Mouse (Mus musculus): ENCODE measurements around the gene Odf3b.

The Odf3b gene

DNA sequence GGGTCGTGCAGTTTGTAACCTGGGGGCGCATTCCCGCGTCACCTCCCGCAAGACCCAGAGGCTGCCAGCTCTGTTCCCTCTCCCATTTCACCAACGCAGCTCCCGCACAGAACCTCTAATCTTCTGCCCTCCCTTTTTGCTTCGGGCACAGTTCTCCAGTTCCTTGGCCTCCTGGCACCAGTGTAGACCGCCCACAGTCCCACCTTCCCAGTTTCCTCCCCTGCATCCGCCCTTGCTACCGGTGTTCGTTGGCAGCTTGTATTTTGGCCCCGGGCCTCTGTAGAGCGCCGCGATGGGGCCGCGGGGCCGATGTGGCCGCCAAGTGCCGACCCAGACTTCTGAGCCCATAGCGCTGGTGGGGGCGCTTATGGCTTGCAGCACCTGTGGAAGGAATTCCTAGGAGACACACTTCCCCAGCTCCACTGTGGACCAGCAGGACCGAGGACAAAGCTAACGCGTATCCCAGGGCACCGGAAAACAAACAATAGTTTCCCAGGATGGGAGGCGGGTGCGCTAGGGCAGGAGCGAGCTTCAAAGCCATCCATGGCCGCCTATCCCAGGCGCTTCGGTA is at the start of gene Odf3b:
Odf3b (minus strand) TSS at position 452 of the 571 bp plus-strand sequence.
- DNase-seq (ENCODE audit: extremely low read depth, low read depth), result no peak

- DNase-seq (ENCODE audit: extremely low read depth, low read depth), result no peak
Measured at GRCm38 (mm10) chr15:89428136-89428790, 49.2 kb upstream of the Odf3b start.

GRCm38 (mm10) chr15:89426716-89427115 is 47.6 kb upstream of the Odf3b start:
- DNase-seq (ENCODE audit: extremely low read depth, low read depth), result no peak

DNA sequence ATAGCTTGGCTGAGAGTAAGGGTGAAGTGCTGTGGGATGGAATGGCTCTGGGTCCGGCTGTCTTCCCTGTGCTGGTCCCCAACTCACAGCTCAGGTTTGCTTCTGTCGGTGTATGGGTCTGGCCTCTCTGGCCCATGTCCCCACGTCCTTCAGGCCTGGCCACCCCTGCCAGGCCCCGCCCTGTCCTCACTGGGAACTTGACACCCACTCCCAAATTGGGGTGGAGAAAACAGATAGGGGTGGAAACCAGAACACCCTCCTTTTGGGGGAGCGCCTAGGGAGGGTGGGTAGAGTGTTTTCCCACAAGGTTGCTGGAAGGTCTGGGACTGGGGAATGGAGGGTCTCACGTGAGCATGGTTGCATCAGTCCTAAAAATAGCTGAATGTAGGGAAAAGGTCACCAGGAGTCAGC is 46.6 kb upstream of the Odf3b start, which contains the start of gene Cpt1b:
Cpt1b (minus strand) TSS at position 153 of the 411 bp plus-strand sequence.
- DNase-seq (ENCODE audit: extremely low read depth, low read depth), result no peak

DNA sequence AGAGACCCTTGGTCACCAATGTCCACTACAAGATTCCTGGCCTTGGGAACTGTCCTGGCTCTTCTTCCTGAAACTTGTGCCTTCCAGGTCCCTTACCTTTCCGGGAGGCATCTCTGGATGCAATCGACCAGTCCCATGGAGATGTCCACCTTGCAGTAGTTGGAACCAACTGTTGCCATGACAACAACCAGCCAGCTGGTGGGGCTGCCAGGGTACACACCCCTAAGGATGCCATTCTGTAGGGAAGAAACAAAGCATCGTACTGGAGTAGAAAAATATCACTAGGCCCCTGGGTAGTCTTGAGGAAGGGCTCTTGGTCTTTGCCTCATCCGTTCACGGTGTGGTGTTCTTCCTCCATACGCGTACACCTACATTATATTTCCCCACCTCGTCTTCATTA is 45.5 kb upstream of the Odf3b start:
- DNase-seq (ENCODE audit: extremely low read depth, low read depth), result no peak

GRCm38 (mm10) chr15:89421938-89422337 is 42.9 kb upstream of the Odf3b start:
- DNase-seq (ENCODE audit: extremely low read depth, low read depth), result no peak

- DNase-seq (ENCODE audit: extremely low read depth, low read depth), result no peak
Measured at GRCm38 (mm10) chr15:89415282-89415681, 36.2 kb upstream of the Odf3b start.

DNA sequence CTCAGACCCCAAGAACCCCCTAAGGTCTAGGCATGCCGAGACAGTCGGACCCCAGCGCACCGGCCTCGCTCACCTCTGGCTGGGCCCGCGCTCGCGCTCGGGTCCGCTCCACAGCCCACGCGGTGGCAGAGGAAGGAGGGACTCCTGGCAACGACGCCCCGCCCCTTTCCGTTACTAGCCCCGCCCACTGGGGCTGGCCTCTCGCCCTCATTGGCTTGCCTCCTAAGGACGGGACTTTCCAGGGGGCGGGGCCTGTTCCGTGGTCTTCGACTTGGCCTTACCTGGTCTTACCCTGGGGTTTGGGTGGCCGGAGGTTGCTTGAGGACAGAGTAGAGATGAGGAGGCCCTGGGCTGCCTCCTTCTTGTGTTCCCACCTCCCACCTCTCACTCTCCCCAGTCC is 31.0 kb upstream of the Odf3b start, which contains the start of gene Syce3:
Syce3 (minus strand) TSS at position 386 of the 400 bp plus-strand sequence.
- DNase-seq (ENCODE audit: extremely low read depth, low read depth), result no peak

DNA sequence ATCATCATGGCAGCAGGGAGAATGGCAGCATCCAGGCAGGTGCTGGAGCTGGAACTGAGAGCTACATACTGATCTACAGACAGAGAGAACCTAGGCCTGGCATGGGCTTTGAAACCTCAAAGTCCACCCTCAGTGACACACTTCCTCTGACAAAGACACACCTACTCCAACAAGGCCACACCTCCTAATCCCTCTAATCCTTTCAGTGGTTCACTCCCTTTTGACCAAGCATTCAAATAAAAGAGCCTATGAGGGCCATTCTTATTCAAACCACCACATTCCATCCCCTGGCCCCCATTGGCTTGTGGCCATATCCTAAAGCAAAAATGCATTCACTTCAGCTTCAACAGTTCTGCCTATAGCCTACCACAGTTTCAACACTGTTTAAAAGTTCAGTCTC is 27.6 kb upstream of the Odf3b start:
- no peak for DNase-seq (ENCODE audit: extremely low read depth, low read depth)

- peak; percentile 36 for DNase-seq (ENCODE audit: extremely low read depth, low read depth)
Measured at GRCm38 (mm10) chr15:89404831-89405623, 25.9 kb upstream of the Odf3b start.

DNA sequence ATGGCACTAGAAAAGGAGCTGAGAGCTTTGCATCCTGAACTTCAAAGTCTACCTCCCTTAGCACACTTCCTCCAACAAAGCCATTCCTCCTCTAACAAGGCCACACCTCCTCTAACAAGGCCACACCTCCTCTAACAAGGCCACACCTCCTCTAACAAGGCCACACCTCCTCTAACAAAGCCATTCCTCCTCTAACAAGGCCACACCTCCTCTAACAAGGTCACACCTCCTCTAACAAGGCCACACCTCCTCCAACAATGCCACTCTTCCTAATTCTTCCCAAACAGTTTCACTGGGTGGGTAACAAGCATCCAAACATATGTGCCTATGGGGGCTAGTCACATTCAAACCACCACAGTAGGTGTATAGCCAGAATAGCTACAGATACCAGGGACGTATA is 23.4 kb upstream of the Odf3b start:
- DNase-seq (ENCODE audit: extremely low read depth, low read depth), result no peak

GRCm38 (mm10) chr15:89399716-89400115 is 20.6 kb upstream of the Odf3b start:
- DNase-seq (ENCODE audit: extremely low read depth, low read depth), result no peak

- DNase-seq (ENCODE audit: extremely low read depth, low read depth), result no peak
Measured at GRCm38 (mm10) chr15:89398146-89398545, 19.1 kb upstream of the Odf3b start.

DNA sequence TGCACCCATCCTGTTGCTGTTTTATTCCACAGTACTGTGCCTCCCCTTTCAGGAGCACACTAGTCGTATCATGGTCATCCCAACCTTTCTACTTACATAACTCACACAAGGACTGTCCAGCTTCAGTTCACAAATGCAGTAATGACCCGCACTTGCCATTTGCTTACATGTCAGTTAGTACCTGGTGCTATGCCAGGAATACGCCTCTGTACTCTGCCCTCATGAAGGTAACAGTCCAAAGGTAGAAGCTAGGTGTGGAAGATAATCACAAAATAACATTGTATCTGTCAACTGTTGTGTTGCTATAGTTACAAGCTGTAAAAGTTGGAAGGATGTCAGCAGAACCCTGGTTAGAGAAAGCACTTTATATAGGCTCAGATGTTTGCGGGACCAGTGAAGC is 17.8 kb upstream of the Odf3b start:
- no peak for DNase-seq (ENCODE audit: extremely low read depth, low read depth)

- no peak for DNase-seq (ENCODE audit: extremely low read depth, low read depth)
Measured at GRCm38 (mm10) chr15:89390081-89390480, 11.0 kb upstream of the Odf3b start.

DNA sequence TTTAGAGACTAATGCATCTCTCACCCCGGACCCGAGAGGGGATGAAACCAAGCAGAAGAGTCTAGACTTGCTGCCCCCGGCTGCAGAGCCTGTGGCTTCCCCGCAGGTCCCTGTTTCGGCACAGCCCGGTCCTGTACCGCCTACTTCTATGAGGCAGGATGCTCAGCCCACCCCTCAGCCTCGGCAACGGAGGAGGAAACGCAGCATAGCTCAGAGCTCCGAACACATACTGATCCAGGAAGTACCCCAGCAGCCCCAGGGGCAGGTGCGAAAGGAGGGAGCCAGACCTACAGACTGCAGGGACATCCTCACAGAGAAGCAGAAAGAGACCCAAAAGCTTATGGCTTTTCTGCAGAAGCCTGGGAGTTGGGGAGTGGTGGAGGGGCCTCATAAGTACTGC is 8.0 kb upstream of the Odf3b start:
- no peak for DNase-seq (ENCODE audit: extremely low read depth, low read depth)

DNA sequence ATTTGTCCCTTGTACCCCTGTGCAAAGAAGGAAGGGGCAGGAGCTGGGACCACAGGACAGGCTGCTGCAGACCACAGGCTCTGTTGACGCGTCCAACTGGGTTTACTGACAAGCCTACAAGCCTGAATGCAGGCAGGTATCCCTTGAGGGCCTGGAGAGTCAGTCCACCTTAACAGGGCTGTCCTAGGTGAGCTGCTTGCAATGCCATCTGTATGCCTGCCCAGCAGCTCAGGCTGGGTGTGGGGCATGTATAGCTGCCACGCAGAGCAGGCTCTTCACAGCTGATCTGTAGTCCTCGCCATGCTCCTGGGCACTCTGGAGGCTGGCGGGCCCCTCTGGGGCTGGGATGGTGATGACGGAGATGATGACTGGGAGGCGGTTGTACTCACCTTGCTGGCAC is 5.5 kb upstream of the Odf3b start, which contains the start of gene Klhdc7b:
Klhdc7b (plus strand) TSS at position 301 of the 400 bp plus-strand sequence.
- no peak for DNase-seq (ENCODE audit: extremely low read depth, low read depth)

DNA sequence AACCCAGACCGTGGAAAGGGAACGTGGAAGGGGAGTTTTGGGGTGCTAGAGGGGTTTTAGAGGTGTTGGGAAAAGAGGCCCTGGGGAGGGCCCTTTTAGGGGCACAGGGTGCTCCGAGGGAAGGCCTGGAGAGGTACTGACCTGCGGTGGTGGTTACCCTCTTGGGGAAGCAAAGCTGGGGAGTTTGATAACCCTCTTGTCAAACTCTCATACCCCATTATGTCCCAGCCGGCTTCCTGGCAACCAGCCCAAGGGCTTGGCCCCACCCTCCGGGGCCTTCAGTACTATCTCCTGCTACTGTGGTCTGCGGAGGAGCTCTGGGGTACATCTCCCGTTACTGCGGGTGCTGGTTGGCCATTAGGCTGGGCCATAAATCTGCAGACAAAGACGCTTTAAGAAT is 347 bp upstream of the Odf3b start:
- DNase-seq (ENCODE audit: extremely low read depth, low read depth), result peak; percentile 73

DNA sequence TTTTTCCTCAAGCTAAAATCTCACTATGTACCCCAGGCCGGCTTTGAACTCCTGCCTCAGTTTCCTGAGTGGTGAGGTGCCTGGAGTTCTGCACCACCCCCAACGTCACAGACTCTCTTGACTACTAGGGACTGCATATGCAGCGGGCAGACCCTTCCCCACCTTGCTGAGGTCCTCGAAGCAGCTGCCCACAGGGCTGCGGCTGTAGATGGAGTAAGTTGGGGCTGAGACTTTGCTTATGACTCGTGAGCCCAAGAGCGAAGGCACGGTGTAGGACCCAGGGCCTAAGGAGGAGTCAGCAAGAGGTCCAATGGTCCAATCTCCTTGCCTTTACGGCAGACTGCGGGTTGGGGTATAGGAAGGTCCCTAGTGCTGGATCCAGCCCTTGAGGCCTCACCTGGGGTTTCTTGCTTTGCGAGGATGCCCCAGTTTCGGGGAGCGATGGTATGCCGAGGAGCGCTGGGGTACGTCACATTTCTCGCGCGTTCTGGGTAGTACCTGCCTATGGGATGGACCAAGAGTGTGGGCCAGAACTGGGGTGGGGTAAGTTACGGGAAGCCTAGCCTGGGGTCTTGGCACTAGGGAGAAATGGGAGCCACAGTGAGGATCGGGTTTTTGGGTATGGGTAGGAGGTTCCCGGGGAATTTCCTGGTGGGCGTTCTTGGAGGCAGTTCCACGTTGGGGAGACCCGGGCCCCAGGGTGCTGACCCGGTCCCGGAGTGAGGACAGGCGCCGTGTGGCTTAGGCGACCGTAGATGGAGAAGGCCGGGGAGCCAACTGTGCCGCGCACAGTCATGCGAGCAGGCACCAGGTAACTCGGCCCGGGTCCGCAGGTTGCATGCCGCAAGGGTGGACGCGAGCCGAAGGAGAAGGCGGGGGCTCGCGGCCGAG is 899 bp downstream of the Odf3b start:
- DNase-seq (ENCODE audit: extremely low read depth, low read depth), result no peak

DNA sequence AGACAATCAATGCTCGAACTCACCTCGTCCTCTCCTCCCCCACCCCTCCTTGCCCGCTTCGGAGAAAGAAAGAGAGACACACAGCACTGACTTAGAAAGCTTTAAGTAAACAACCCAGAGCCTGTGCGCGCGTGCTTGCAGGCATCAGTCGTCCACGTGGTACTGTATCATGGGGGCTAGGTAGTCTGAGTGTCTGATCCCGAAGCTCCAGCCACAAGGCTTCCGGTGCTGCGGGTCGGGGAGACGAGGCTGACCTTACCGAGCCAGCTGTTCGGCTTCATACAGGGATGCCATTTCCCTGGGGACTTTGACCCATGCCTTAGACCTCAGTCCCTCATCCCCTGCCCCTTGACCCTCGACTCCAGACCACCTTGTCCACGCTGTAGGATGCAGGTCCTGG is 1.7 kb downstream of the Odf3b start:
- no peak for DNase-seq (ENCODE audit: extremely low read depth, low read depth)

- no peak for DNase-seq (ENCODE audit: extremely low read depth, low read depth)
Measured at GRCm38 (mm10) chr15:89376957-89377356, 2.1 kb downstream of the Odf3b start, which contains the start of gene Tymp. Tymp (minus strand) TSS chr15:89377039.
